Mouse (Mus musculus) neural tube, embryonic 11.5 days (tissue): ENCODE results near the gene Fam83d. TPM values are rescaled to one million over a fixed set of nuclear protein-coding genes. Genes with fewer than 3 reads are reported as not detected.

Experiments used
- ATAC-seq: fragments of 200-750 bp; cut with Nextera tagmentation; 2 replicates; pipeline ENCODE4 v1.8.0; 2017; ENCODE audit warnings: moderate number of reproducible peaks, mild to moderate bottlenecking, moderate TSS enrichment, moderate library complexity; ENCODE audit not compliant: insufficient read depth, low FRiP score, low TSS enrichment
- DNase-seq: peaks from one replicate; pipeline ENCODE4 v3.0.0-alpha.2; 2015; ENCODE audit warnings: low spot score
- H3K27ac ChIP-seq: fragments of 300-500 bp; sonication (generic); 2 replicates; pipeline ENCODE4 v1.5.1; 2014; ENCODE audit warnings: low read depth, mild to moderate bottlenecking, low read length
- H3K27me3 ChIP-seq: fragments of 300-500 bp; sonication (generic); 2 replicates; pipeline ENCODE4 v1.6.1; 2014; ENCODE audit warnings: mild to moderate bottlenecking, low read length, mixed read lengths; ENCODE audit not compliant: control insufficient read depth, insufficient read depth
- H3K36me3 ChIP-seq: fragments of 300-500 bp; sonication (generic); 2 replicates; pipeline ENCODE4 v1.6.1; 2014; ENCODE audit warnings: mild to moderate bottlenecking, low read length, moderate library complexity, mixed read lengths; ENCODE audit not compliant: control insufficient read depth, insufficient read depth
- H3K4me1 ChIP-seq: fragments of 300-500 bp; sonication (generic); 2 replicates; pipeline ENCODE4 v1.6.1; 2014; ENCODE audit warnings: low read length, mixed read lengths; ENCODE audit not compliant: control insufficient read depth, insufficient read depth
- H3K4me2 ChIP-seq: fragments of 300-500 bp; sonication (generic); 2 replicates; pipeline ENCODE4 v1.6.1; 2014; ENCODE audit warnings: low read depth, mild to moderate bottlenecking, moderate library complexity
- H3K4me3 ChIP-seq: fragments of 300-500 bp; sonication (generic); 2 replicates; pipeline ENCODE4 v1.5.1; 2014; ENCODE audit warnings: low read depth, low read length
- H3K9ac ChIP-seq: fragments of 300-500 bp; sonication (generic); 2 replicates; pipeline ENCODE4 v1.6.1; 2014; ENCODE audit warnings: mild to moderate bottlenecking, low read length
- H3K9me3 ChIP-seq: fragments of 300-500 bp; sonication (generic); 2 replicates; pipeline ENCODE4 v1.6.1; 2016; ENCODE audit warnings: low read length; ENCODE audit not compliant: control insufficient read depth
- WGBS: fragments of 180-500 bp; shearing (Covaris S2); extraction: QIAGEN DNeasy Blood & Tissue Kit; methylation state at CpG from one replicate; pipeline ENCODE4 v1.1.7; 2014; 5-methylcytosine and 5-hydroxymethylcytosine counted together
- polyA plus RNA-seq: library from polyadenylated mRNA; unstranded; fragments of >200 nt; fragmentation: Nextera tagmentation; extraction: Ambion mirVana; gene quantifications from 2 replicates; pipeline ENCODE4 v1.2.1, GENCODE M21; 2014

Fam83d gene
- polyA plus RNA-seq, 1 experiment from 2014 or later: 45.2 TPM

- no peak for ATAC-seq
- Histone ChIP-seq H3K9me3 (0 out of 2 replicates have a peak, but pooled peaks cover 3% of the 10 kb centered on the region), H3K4me2 (no peak overlapping the region), H3K9ac (no peak overlapping the region), H3K36me3 (no peaks in the 10 kb centered on the region), H3K4me3 (no peak overlapping the region), H3K4me1 (no peaks in the 10 kb centered on the region), H3K27me3 (no peaks in the 10 kb centered on the region), H3K27ac (no peak overlapping the region)
- DNase-seq: no peak
- WGBS: 82% methylated on average over 3 of the region's 3 CpGs
Measured at GRCm38 (mm10) chr2:158739113-158739512, 28.8 kb upstream of the Fam83d start.

- 0 out of 2 replicates have a peak, but pooled peaks have one; percentile 58 for ATAC-seq
- DNase-seq: no peak
Measured at GRCm38 (mm10) chr2:158741011-158741501, 26.8 kb upstream of the Fam83d start.

DNA sequence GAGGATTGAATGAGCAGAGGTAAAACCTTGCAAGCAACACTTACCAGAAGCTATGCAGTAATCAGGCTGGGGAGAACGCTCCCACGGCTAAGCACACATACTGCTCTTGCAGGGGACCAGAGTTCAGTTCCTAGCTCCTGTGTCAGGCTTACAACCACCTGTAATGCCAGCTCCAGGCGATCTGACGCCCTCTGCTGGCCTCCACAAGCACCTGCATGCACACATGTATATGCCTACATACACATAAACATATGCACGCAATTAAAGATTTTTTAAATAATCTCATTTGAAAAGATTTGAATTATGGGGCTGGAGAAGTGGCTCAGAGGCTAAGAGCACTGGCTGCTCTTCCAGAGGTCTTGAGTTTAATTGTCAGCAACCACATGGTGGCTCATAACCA is 25.5 kb upstream of the Fam83d start:
- H3K4me3 ChIP-seq: no peak overlapping the region
- H3K27me3 ChIP-seq: no peaks in the 10 kb centered on the region
- no peak for ATAC-seq
- no peaks in the 10 kb centered on the region for H3K36me3 ChIP-seq
- 77% methylated on average over 5 of the region's 5 CpGs for WGBS
- H3K4me1 ChIP-seq: no peaks in the 10 kb centered on the region
- DNase-seq: no peak
- no peak overlapping the region for H3K27ac ChIP-seq
- no peak overlapping the region for H3K9ac ChIP-seq
- 0 out of 2 replicates have a peak, but pooled peaks cover 3% of the 10 kb centered on the region for H3K9me3 ChIP-seq
- no peak overlapping the region for H3K4me2 ChIP-seq

More at GRCm38 (mm10) chr2:158741011-158741501, 26.8 kb upstream of the Fam83d start:
- H3K36me3 ChIP-seq: no peaks in the 10 kb centered on the region
- no peak overlapping the region for H3K4me2 ChIP-seq
- 61% methylated on average over 9 of the region's 9 CpGs for WGBS
- no peaks in the 10 kb centered on the region for H3K4me1 ChIP-seq
- no peaks in the 10 kb centered on the region for H3K27me3 ChIP-seq
- no peak overlapping the region for H3K4me3 ChIP-seq
- H3K9ac ChIP-seq: no peak overlapping the region
- no peak overlapping the region for H3K27ac ChIP-seq
- H3K9me3 ChIP-seq: 0 out of 2 replicates have a peak, but pooled peaks cover 3% of the 10 kb centered on the region

DNA sequence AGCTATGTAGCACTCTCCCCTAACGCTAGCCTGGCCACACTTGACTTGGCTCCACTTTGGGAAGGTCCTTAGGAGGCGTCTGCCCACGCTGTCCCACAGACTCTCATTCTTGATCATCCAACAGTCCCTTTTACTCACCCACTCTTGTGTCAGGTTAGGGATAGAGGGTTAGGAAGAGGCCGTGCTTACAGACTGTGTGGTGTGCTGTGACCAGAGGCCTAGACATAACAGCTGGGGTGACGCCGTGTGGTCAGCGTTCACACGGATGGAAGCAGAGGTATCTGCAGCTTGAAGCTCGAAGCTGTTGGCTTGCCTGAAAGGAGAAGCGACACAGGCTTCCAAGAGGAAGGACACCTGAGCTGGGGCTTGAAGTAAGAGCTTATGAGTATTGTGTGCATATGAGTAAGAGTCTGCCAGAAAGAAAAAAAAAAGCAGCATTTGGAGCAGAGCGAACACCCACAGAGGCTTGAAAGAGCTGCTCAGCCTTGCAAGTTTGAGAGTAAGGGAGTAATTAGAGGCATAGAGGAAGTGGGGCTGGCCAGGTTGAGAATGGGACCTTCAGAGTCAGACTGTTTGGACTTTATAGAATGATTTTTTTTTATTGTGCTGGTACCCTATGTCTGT is 24.3 kb upstream of the Fam83d start:
- Histone ChIP-seq H3K4me1 (no peaks in the 10 kb centered on the region), H3K27me3 (no peaks in the 10 kb centered on the region), H3K36me3 (no peaks in the 10 kb centered on the region; the same call in 1 of the 2 replicates), H3K9me3 (0 out of 2 replicates have a peak, but pooled peaks cover 3% of the 10 kb centered on the region), H3K9ac (no peak overlapping the region), H3K27ac (no peak overlapping the region), H3K4me3 (no peak overlapping the region), H3K4me2 (no peak overlapping the region)
- DNase-seq (no peak), ATAC-seq (no peak)
- WGBS: 92% methylated on average over 11 of the region's 11 CpGs

GRCm38 (mm10) chr2:158745049-158745482 is 22.8 kb upstream of the Fam83d start:
- DNase-seq (peak; percentile 69), ATAC-seq (no peak)
- no peak overlapping the region for H3K4me3 ChIP-seq
- no peak overlapping the region for H3K9ac ChIP-seq
- no peak overlapping the region for H3K4me2 ChIP-seq
- no peaks in the 10 kb centered on the region for H3K27me3 ChIP-seq
- 0 out of 2 replicates have a peak, but pooled peaks cover 3% of the 10 kb centered on the region for H3K9me3 ChIP-seq
- no peaks in the 10 kb centered on the region; the same call in 1 of the 2 replicates for H3K36me3 ChIP-seq
- H3K4me1 ChIP-seq: no peaks in the 10 kb centered on the region
- 20% methylated on average over 2 of the region's 2 CpGs for WGBS
- no peak overlapping the region for H3K27ac ChIP-seq

- Histone ChIP-seq H3K4me3 (no peak overlapping the region), H3K36me3 (no peaks in the 10 kb centered on the region; the same call in 1 of the 2 replicates), H3K27me3 (no peaks in the 10 kb centered on the region), H3K27ac (no peak overlapping the region), H3K4me1 (no peaks in the 10 kb centered on the region), H3K9ac (no peak overlapping the region), H3K9me3 (0 out of 2 replicates have a peak, but pooled peaks cover 3% of the 10 kb centered on the region), H3K4me2 (no peak overlapping the region)
- no peak for DNase-seq
- ATAC-seq: no peak
- WGBS: 61% methylated on average over 11 of the region's 11 CpGs
Measured at GRCm38 (mm10) chr2:158746164-158746563, 21.7 kb upstream of the Fam83d start.

DNA sequence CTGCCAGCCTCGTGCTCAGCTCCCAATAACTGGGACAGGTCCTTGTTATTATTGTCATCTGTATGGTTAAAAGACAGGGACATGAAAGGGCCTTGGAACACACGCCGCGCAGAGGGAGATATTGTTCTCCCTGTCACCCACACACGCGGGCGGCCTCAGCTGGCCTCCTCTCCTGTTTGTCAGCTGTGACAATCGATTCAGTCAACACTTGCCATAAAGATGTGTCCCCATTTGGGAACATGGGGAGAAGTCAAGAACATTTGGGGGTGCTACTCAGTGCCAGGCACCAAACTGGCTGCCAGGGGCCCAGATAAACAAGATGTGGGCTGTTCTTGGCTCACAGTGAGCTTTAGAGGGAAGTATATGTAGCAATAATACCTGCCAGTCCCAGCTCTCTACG is 18.5 kb upstream of the Fam83d start:
- no peak for ATAC-seq
- WGBS: 92% methylated on average over 9 of the region's 9 CpGs

DNA sequence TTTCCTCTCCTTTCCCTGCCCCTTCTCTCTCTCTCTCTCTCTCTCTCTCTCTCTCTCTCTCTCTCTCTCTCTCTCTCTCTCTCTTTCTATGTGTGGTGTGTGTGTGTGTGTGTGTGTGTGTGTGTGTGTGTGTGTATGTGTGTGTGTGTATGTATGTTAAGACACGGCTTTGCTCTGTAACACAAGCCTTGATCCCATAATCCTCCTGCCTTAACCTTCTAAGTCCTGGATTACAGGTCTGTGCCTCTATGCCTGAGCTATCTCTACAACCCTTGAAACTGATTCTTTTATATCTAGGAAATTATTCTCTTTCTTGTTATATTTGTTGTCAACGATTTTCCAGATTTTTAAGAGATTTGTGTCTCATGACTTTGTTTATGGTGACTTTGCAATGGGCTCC is 7.7 kb upstream of the Fam83d start:
- Histone ChIP-seq H3K4me2 (no peak overlapping the region), H3K4me1 (no peaks in the 10 kb centered on the region), H3K9ac (no peak overlapping the region), H3K27me3 (no peaks in the 10 kb centered on the region), H3K27ac (no peak overlapping the region), H3K4me3 (no peak overlapping the region), H3K36me3 (no peaks in the 10 kb centered on the region), H3K9me3 (no peaks in the 10 kb centered on the region)
- WGBS: 78% methylated on average over 2 of the region's 2 CpGs
- no peak for DNase-seq
- no peak for ATAC-seq

More for the DNA sequence above, 18.5 kb upstream of the Fam83d start:
- Histone ChIP-seq H3K36me3 (no peaks in the 10 kb centered on the region; the same call in 1 of the 2 replicates), H3K4me2 (no peak overlapping the region), H3K9ac (no peak overlapping the region), H3K4me3 (no peak overlapping the region), H3K27ac (no peak overlapping the region), H3K9me3 (no peaks in the 10 kb centered on the region), H3K4me1 (no peaks in the 10 kb centered on the region), H3K27me3 (no peaks in the 10 kb centered on the region)
- no peak for DNase-seq

- peaks cover under 1% of the 10 kb centered on the region; the same call in 1 of the 2 replicates for H3K4me1 ChIP-seq
- no peak overlapping the region for H3K4me3 ChIP-seq
- no peak overlapping the region for H3K4me2 ChIP-seq
- DNase-seq (no peak), ATAC-seq (no peak)
- H3K9ac ChIP-seq: no peak overlapping the region
- H3K9me3 ChIP-seq: no peaks in the 10 kb centered on the region
- no peaks in the 10 kb centered on the region for H3K36me3 ChIP-seq
- H3K27ac ChIP-seq: no peak overlapping the region
- 90% methylated on average over 5 of the region's 5 CpGs for whole genome bisulfite sequencing
- no peaks in the 10 kb centered on the region for H3K27me3 ChIP-seq
Measured at GRCm38 (mm10) chr2:158762339-158762738, 5.6 kb upstream of the Fam83d start.
